Mouse (Mus musculus): ENCODE measurements around the gene Unc93a.
"Not testable (repeated sequence)": the region's sequence is repeated elsewhere in the genome, so short reads cannot be mapped to it uniquely, and the experiment has no call there.

Gene Unc93a

DNA sequence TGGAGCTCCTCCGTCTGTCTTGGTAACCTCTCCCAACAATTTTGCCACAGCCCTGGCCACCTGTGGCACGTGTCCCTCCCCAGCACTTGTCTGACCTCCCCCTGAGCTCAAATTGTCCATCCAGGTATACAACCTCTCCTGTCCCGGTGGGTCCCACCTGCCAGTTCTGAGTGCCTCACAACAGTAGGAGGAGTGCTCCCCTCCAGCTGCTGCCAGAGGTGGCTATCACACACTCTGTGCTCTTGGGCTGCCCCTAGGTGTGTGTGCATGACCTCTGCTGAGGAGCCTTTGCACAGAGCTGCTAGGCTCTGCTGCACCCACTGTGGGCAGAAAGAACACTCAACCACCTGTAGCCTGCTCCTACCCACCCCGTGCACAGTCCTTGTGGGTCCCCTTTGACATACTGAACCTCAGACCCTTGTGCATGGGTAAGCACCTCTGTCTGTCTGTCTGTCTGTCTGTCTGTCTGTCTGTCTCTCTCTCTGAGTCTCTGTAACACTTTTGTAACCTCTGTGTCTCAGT, 63.7 kb downstream of the Unc93a start:
- not testable (repeated sequence) for DNase-seq (ENCODE audit: low read depth)

DNA sequence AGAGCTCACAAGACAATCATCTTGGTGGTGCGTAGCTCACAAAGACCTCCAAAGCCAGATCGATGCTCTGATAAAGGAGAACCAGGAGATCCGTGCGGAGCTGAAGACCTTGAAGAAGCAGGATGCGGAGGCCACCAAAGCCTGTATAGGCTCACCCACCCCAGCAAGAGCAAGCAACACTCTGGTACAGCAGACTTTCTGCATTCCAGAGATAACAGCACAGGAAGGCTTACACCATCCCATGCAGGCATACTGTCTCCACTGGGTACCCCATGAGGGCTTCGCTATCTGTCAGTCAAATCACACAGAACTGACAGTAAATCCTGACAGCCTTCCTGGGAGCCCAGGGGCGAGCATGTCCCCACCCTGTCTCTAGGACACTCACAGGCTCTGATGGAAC, 68.7 kb downstream of the Unc93a start:
- DNase-seq (ENCODE audit: low read depth): not testable (repeated sequence)

DNA sequence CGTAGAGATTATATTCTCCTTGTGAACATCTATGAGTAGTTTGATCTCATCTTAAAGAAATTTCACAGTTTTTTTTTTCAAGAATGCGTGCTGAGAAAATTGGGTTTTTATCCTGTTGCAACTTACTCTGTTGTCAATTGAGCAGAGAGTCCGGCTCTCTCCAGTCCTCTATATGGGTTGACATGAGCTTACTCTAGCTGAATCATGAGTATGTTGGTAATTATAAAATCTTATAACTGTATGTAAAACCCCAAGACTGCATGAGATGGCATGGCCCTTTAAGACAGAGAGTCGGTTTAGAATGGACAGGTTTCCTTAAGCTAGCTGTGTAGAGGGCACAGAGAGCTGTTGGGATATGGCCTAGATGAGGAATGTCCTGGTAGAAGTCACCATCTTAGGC, 70.8 kb downstream of the Unc93a start, which contains the start of gene Tcp10b:
Gene Tcp10b, plus strand, starts transcription at position 301 of the 400 bp plus-strand sequence.
- DNase-seq (ENCODE audit: low read depth): not testable (repeated sequence)
